Mouse (Mus musculus) heart, postnatal 0 days (tissue): ENCODE results near the gene Cckbr.

Experiments
- CTCF ChIP-seq: IDR thresholded peaks from 2 replicates; pipeline ENCODE4 v1.5.1; 2016; ENCODE audit warnings: antibody characterized with exemption, control low read depth, low read depth
- EP300 ChIP-seq: IDR thresholded peaks from 2 replicates; pipeline ENCODE4 v1.6.1; 2016; ENCODE audit warnings: antibody characterized with exemption, low read depth

DNA sequence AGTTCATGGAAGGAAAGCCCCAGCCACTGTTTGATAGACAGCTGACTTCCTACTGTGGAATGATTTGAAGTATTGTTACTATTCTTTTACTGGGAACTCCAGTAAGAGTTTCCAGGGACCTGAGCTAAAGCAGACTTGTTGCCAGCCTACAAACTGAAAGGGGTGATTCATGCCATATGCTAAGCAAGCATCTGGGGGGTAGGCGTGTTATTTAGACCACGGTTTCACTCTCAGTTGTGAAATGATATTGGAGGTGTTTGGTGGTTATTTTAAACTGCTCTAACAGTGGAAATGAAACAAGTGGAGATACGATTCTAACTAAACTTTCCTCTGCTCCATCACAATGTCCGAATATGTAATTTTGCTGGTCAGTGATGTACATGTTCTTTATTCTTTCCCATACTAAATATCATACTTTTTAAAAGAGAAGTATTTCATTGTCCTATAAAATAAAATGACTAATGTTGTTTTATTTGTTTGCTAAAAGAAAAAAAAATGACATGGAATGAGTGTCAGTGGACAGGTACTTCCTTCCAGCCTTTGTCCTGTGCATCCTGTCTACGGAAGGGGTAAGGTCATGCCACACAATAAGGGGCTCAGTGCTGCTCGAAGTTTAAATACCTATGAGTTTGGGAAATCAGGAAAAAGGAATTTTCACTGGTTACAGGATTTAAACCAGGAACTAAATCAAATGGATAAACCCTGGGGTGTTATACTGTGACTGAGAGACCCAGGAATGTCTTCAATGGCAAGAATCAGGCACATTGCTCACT is 61.8 kb downstream of the Cckbr start:
- no peak for TF ChIP-seq CTCF
- TF ChIP-seq EP300: no peak
